Mouse (Mus musculus): ENCODE data around the gene Frg2f1. TPM values are rescaled to one million over a fixed set of nuclear protein-coding genes. Genes with fewer than 3 reads are reported as not detected.

Gene Frg2f1
- 3.7 TPM for polyA plus RNA-seq (2017; shearing (Covaris generic))

GRCm38 (mm10) chr4:119539031-119539824 lies at the start of gene Frg2f1:
TSS of gene Frg2f1 (minus strand) at chr4:119539529.

GRCm38 (mm10) chr4:119536615-119537014 lies 2.7 kb downstream of the Frg2f1 start, which contains the start of gene Foxj3:
TSS of gene Foxj3 (plus strand) at chr4:119537004.

GRCm38 (mm10) chr4:119492291-119492932 lies 46.9 kb downstream of the Frg2f1 start, which contains the start of gene Rimkla:
TSS of gene Rimkla (minus strand) at chr4:119492628.

Other genes starting within 250 kb of the Frg2f1 start
- 56.4 TPM for gene Ybx1, start 244.9 kb downstream of the Frg2f1 start, polyA plus RNA-seq (2017; shearing (Covaris generic))
- gene Ppih, start 219.0 kb downstream of the Frg2f1 start, polyA plus RNA-seq (2017; shearing (Covaris generic)) = 44.0 TPM
- gene Ccdc30, start 124.0 kb downstream of the Frg2f1 start, polyA plus RNA-seq (2017; shearing (Covaris generic)) = 7.8 TPM
- gene Ppcs, start 117.1 kb downstream of the Frg2f1 start, polyA plus RNA-seq (2017; shearing (Covaris generic)) = 68.2 TPM
- 0.27 TPM for gene Zmynd12, start 116.7 kb downstream of the Frg2f1 start, polyA plus RNA-seq (2017; shearing (Covaris generic))
- 0.11 TPM for gene Rimkla, start 46.9 kb downstream of the Frg2f1 start, polyA plus RNA-seq (2017; shearing (Covaris generic))
- 18.3 TPM for gene Foxj3, start 2.5 kb downstream of the Frg2f1 start, polyA plus RNA-seq (2017; shearing (Covaris generic))
- not detected for gene Guca2a, start 98.2 kb upstream of the Frg2f1 start, polyA plus RNA-seq (2017; shearing (Covaris generic))
- not detected for gene Guca2b, start 119.4 kb upstream of the Frg2f1 start, polyA plus RNA-seq (2017; shearing (Covaris generic))
- 43.5 TPM for gene Hivep3, start 194.3 kb upstream of the Frg2f1 start, polyA plus RNA-seq (2017; shearing (Covaris generic))